Mouse (Mus musculus) liver, postnatal 0 days (tissue): ENCODE measurements at regions not wholly inside any gene's neighbourhood (a gene's known extent, or its start where the extent isn't known, plus 50 kb on each side); places are given as distances from the start of the nearest gene placed in this dataset.
"Not testable (repeated sequence)": the region's sequence is repeated elsewhere in the genome, so short reads cannot be mapped to it uniquely, and the experiment has no call there.

Experiments used
- ATAC-seq: fragments of 200-750 bp; cut with Nextera tagmentation; 2 replicates; pipeline ENCODE4 v1.8.0; 2017; ENCODE audit warnings: mild to moderate bottlenecking, moderate library complexity
- DNase-seq: peaks from one replicate; pipeline ENCODE4 v3.0.0-alpha.2; 2016
- H3K27ac ChIP-seq: fragments of 300-500 bp; sonication (generic); 2 replicates; pipeline ENCODE4 v1.5.1; 2014; ENCODE audit warnings: antibody characterized with exemption, moderate library complexity, mild to moderate bottlenecking, low read depth
- H3K27me3 ChIP-seq: fragments of 300-500 bp; sonication (generic); 2 replicates; pipeline ENCODE4 v1.6.1; 2014; ENCODE audit warnings: low read length, control low read depth, mixed read lengths; ENCODE audit not compliant: insufficient read depth
- H3K36me3 ChIP-seq: fragments of 300-500 bp; sonication (generic); replicated peaks from 2 replicates; pipeline ENCODE4 v1.6.1; 2014; ENCODE audit warnings: mild to moderate bottlenecking, control low read depth, low read length, moderate library complexity, mixed read lengths; ENCODE audit not compliant: insufficient read depth
- H3K4me1 ChIP-seq: fragments of 300-500 bp; sonication (generic); 2 replicates; pipeline ENCODE4 v1.6.1; 2014; ENCODE audit warnings: antibody characterized with exemption, mild to moderate bottlenecking, control low read depth; ENCODE audit not compliant: insufficient read depth
- H3K4me2 ChIP-seq: fragments of 300-500 bp; sonication (generic); 2 replicates; pipeline ENCODE4 v1.6.1; 2014; ENCODE audit warnings: low read depth, mild to moderate bottlenecking, low read length, moderate library complexity, mixed read lengths
- H3K4me3 ChIP-seq: fragments of 300-500 bp; sonication (generic); 2 replicates; pipeline ENCODE4 v1.5.1; 2014; ENCODE audit warnings: low read depth, low read length
- H3K9ac ChIP-seq: fragments of 300-500 bp; sonication (generic); replicated peaks from 2 replicates; pipeline ENCODE4 v1.6.1; 2014; ENCODE audit warnings: mild to moderate bottlenecking, moderate library complexity
- H3K9me3 ChIP-seq: fragments of 300-500 bp; sonication (generic); 2 replicates; pipeline ENCODE4 v1.6.1; 2016; ENCODE audit warnings: mild to moderate bottlenecking, control low read depth, low read length, mixed read lengths
- CTCF ChIP-seq: sonication (generic); IDR thresholded peaks from 2 replicates; pipeline ENCODE4 v1.5.1; 2016; ENCODE audit warnings: antibody characterized with exemption, low read depth
- EP300 ChIP-seq: IDR thresholded peaks from 2 replicates; pipeline ENCODE4 v1.6.1; 2016; ENCODE audit warnings: antibody characterized with exemption, low read depth, mild to moderate bottlenecking
- WGBS: fragments of 180-500 bp; shearing (Covaris S2); extraction: QIAGEN DNeasy Blood & Tissue Kit; methylation state at CpG from one replicate; pipeline ENCODE4 v1.1.7; 2014; ENCODE audit not compliant: insufficient replicate concordance; 5-methylcytosine and 5-hydroxymethylcytosine counted together

GRCm38 (mm10) chr7:36198091-36198700 is 395.4 kb upstream of the Zfp507 start:
- no peaks in the 10 kb centered on the region for H3K36me3 ChIP-seq
- ATAC-seq, result no peak
- H3K4me1 ChIP-seq, result no peaks in the 10 kb centered on the region
- no peak overlapping the region for H3K9ac ChIP-seq
- no peaks in the 10 kb centered on the region for H3K27me3 ChIP-seq
- H3K4me2 ChIP-seq, result no peak overlapping the region
- 79% methylated on average over 16 of the region's 16 CpGs for WGBS
- DNase-seq, result no peak
- no peak overlapping the region for H3K27ac ChIP-seq
- no peaks in the 10 kb centered on the region for H3K9me3 ChIP-seq
- TF ChIP-seq EP300 (no peak), CTCF (no peak)
- H3K4me3 ChIP-seq, result no peak overlapping the region

GRCm38 (mm10) chr7:36196154-36196720 is 393.4 kb upstream of the Zfp507 start:
- H3K9me3 ChIP-seq, result no peaks in the 10 kb centered on the region
- no peaks in the 10 kb centered on the region for H3K36me3 ChIP-seq
- no peaks in the 10 kb centered on the region for H3K27me3 ChIP-seq
- no peak overlapping the region for H3K4me3 ChIP-seq
- no peak for DNase-seq
- no peak overlapping the region for H3K27ac ChIP-seq
- no peak overlapping the region for H3K9ac ChIP-seq
- no peak for ATAC-seq
- H3K4me2 ChIP-seq, result no peak overlapping the region
- TF ChIP-seq CTCF (no peak), EP300 (no peak)
- H3K4me1 ChIP-seq, result no peaks in the 10 kb centered on the region
- 85% methylated on average over 18 of the region's 18 CpGs for WGBS

GRCm38 (mm10) chr7:36192645-36193044 is 389.8 kb upstream of the Zfp507 start:
- no peaks in the 10 kb centered on the region for H3K27me3 ChIP-seq
- DNase-seq, result no peak
- no peak overlapping the region for H3K27ac ChIP-seq
- H3K4me2 ChIP-seq, result no peak overlapping the region
- WGBS, result 78% methylated on average over 8 of the region's 8 CpGs
- no peaks in the 10 kb centered on the region for H3K36me3 ChIP-seq
- no peaks in the 10 kb centered on the region for H3K9me3 ChIP-seq
- no peak overlapping the region for H3K9ac ChIP-seq
- TF ChIP-seq CTCF, result no peak
- TF ChIP-seq EP300, result no peak
- H3K4me3 ChIP-seq, result no peak overlapping the region
- ATAC-seq, result no peak
- H3K4me1 ChIP-seq, result no peaks in the 10 kb centered on the region

GRCm38 (mm10) chr7:36177947-36178346 is 375.1 kb upstream of the Zfp507 start:
- no peak overlapping the region for H3K27ac ChIP-seq
- H3K4me3 ChIP-seq, result no peak overlapping the region
- ATAC-seq, result no peak
- no peak for TF ChIP-seq CTCF
- TF ChIP-seq EP300, result no peak
- no peak for DNase-seq
- H3K27me3 ChIP-seq, result no peaks in the 10 kb centered on the region
- no peak overlapping the region for H3K9ac ChIP-seq
- H3K9me3 ChIP-seq, result no peaks in the 10 kb centered on the region
- WGBS, result 59% methylated on average over 7 of the region's 7 CpGs
- H3K4me1 ChIP-seq, result no peaks in the 10 kb centered on the region
- H3K36me3 ChIP-seq, result no peaks in the 10 kb centered on the region
- H3K4me2 ChIP-seq, result no peak overlapping the region

- no peak overlapping the region for H3K27ac ChIP-seq
- no peak for ATAC-seq
- WGBS, result 75% methylated on average over 4 of the region's 4 CpGs
Measured at GRCm38 (mm10) chr7:36175296-36175695, 372.5 kb upstream of the Zfp507 start.

GRCm38 (mm10) chr7:36172511-36172910 is 369.7 kb upstream of the Zfp507 start:
- ATAC-seq, H3K27ac ChIP-seq, H3K9ac ChIP-seq, H3K4me3 ChIP-seq, H3K4me1 ChIP-seq, DNase-seq, H3K4me2 ChIP-seq, H3K36me3 ChIP-seq, H3K27me3 ChIP-seq, H3K9me3 ChIP-seq: not testable (repeated sequence)
- TF ChIP-seq CTCF, result peak; percentile 34
- 36% methylated on average over 2 of the region's 2 CpGs for WGBS

More at GRCm38 (mm10) chr7:36175296-36175695, 372.5 kb upstream of the Zfp507 start:
- DNase-seq, result no peak
- Histone ChIP-seq H3K4me2 (no peak overlapping the region), H3K4me3 (no peak overlapping the region), H3K4me1 (no peaks in the 10 kb centered on the region), H3K9ac (no peak overlapping the region), H3K9me3 (no peaks in the 10 kb centered on the region), H3K36me3 (no peaks in the 10 kb centered on the region), H3K27me3 (no peaks in the 10 kb centered on the region)
- TF ChIP-seq CTCF (no peak), EP300 (no peak)
